Mouse (Mus musculus): ENCODE data around the gene Mybph. TPM values are rescaled to one million over a fixed set of nuclear protein-coding genes. Genes with fewer than 3 reads are reported as not detected.
A peak's percentile ranks its signal among the peaks of the same experiment; 100 is the strongest.

Gene Mybph
- polyA plus RNA-seq, 1 experiment: not detected

DNA sequence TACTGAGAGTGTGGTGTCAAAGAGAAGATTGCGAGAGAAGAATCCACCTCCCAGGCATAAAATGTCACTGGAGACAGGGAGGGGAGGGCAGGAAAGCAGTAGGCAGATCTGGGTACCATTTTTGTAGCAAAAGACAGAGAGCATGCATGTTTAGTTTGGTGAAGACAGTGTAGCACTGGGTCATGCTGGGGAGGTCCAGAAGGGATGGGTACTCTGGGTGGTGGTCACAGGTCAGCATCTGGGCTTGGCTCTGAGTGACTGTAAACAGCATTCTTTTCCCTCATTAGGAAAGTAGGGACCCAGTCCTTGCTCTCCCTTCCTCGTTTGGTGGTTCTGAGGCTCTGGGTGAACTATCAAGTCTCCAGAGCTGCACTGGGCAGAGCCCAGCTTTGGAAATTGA is 7.2 kb downstream of the Mybph start:
- TF ChIP-seq POLR2A (IDR thresholded peaks at IDR 0.05; ENCODE audit: insufficient read depth, low read depth, low read length) (no peak), CTCF (IDR thresholded peaks at IDR 0.05; ENCODE audit: insufficient read depth, low read depth, low read length) (no peak)
- no peak overlapping the region for H3K27ac ChIP-seq (ENCODE audit: insufficient read depth, low read depth, low read length)
- 64% methylated on average over 2 of the region's 2 CpGs for WGBS
- H3K4me1 ChIP-seq (ENCODE audit: control insufficient read depth, insufficient read depth, low read length): peaks cover 61% of the 10 kb centered on the region
- H3K4me3 ChIP-seq (ENCODE audit: insufficient read depth, low read depth, low read length): no peak overlapping the region

DNA sequence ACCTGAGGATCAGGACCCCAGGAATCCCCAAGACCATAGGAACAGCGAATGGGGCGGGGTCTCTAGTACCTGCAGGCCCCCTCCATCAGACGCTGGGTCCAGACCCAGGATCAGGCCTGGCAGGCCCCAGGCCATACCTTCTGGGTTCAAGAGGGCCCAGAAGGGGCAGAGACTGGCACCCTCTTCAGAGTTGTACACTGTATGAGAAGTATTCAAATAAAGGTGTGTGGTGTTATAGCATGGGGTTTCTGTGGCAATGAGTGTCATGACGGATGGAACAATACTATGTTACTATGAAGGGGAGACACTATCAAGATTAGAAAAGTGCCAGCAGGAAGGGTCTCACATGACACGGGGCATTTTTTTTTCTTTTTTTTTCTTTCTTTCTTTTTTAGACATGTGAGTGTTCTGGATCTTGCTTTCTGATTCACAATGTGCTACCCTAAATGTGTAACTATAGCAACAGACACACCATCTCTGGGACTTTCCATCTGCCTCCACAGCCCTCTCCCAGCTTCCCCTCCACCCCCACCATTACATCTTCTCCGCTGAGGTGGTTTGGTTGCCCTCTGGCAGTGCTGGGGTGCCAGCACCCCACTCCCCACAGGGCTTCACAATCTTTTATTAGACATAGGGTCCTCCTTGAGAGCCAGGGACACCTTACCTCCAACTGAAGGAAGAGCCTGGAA is 7.9 kb downstream of the Mybph start:
- H3K4me3 ChIP-seq (ENCODE audit: insufficient read depth, low read depth, low read length): no peak overlapping the region
- TF ChIP-seq CTCF (IDR thresholded peaks at IDR 0.05; ENCODE audit: insufficient read depth, low read depth, low read length) (no peak), POLR2A (IDR thresholded peaks at IDR 0.05; ENCODE audit: insufficient read depth, low read depth, low read length) (no peak)
- WGBS: 74% methylated on average over 6 of the region's 6 CpGs
- H3K27ac ChIP-seq (ENCODE audit: insufficient read depth, low read depth, low read length): no peak overlapping the region
- H3K4me1 ChIP-seq (ENCODE audit: control insufficient read depth, insufficient read depth, low read length): peaks cover 58% of the 10 kb centered on the region

DNA sequence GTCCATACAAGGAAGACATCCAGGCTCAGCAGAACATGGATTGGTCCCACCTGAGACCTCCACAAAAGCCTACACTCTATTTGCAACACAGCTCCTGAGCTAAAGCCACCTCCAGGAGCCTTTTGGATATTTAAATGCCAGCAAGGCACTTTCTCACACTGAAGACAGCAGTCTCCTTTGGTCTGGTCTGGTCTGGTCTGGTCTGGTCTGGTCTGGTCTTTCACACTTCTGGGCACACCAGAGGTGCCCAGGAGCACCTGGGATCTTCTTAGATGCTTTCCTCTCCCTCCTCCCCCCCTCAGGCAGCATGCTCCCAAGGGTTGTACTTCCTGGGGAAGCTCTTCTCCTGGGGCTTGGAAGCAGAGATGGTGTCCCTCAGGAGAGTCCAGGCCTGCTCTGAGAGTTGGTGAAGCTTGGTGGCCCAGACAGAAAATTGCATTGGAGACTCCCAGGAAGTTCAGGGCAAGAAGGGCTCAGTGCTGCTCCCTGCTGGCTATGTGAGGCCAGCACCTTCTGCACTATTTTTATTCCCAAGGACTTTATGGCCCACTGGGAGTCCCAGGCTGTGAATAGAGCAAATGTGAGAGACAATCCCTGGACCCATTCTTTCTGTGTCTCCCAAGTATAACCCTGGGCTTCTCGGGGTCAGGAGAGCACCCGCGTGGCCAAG is 8.6 kb downstream of the Mybph start:
- Histone ChIP-seq H3K27ac (ENCODE audit: insufficient read depth, low read depth, low read length) (no peak overlapping the region), H3K4me1 (ENCODE audit: control insufficient read depth, insufficient read depth, low read length) (peaks cover 54% of the 10 kb centered on the region), H3K4me3 (ENCODE audit: insufficient read depth, low read depth, low read length) (no peak overlapping the region)
- 61% methylated on average over 3 of the region's 3 CpGs for WGBS
- TF ChIP-seq CTCF (IDR thresholded peaks at IDR 0.05; ENCODE audit: insufficient read depth, low read depth, low read length) (peak; percentile 39), POLR2A (IDR thresholded peaks at IDR 0.05; ENCODE audit: insufficient read depth, low read depth, low read length) (no peak)

DNA sequence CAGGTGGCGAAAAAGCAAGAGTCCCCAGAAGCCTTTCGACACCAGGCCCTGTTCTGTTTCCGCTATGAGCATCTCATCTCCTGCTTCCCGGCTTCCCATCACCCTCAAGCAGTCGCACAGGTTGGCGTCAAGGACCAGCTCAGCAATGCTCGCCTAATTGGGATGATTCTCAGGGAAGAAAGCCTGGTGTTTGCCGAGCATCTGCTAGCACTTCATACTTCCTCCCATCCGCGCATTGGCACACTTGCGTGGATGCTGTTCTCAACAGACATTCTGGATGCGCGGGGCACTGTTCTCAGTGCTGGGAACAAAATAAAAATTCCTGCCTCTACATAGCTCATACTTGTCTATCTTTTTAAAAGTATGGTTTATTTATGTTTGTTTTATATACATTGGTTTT is 11.0 kb downstream of the Mybph start:
- H3K4me1 ChIP-seq (ENCODE audit: control insufficient read depth, insufficient read depth, low read length): peaks cover 41% of the 10 kb centered on the region
- 88% methylated on average over 13 of the region's 13 CpGs for WGBS
- H3K4me3 ChIP-seq (ENCODE audit: insufficient read depth, low read depth, low read length): no peak overlapping the region
- no peak overlapping the region for H3K27ac ChIP-seq (ENCODE audit: insufficient read depth, low read depth, low read length)
- TF ChIP-seq POLR2A (IDR thresholded peaks at IDR 0.05; ENCODE audit: insufficient read depth, low read depth, low read length) (no peak), CTCF (IDR thresholded peaks at IDR 0.05; ENCODE audit: insufficient read depth, low read depth, low read length) (no peak)

DNA sequence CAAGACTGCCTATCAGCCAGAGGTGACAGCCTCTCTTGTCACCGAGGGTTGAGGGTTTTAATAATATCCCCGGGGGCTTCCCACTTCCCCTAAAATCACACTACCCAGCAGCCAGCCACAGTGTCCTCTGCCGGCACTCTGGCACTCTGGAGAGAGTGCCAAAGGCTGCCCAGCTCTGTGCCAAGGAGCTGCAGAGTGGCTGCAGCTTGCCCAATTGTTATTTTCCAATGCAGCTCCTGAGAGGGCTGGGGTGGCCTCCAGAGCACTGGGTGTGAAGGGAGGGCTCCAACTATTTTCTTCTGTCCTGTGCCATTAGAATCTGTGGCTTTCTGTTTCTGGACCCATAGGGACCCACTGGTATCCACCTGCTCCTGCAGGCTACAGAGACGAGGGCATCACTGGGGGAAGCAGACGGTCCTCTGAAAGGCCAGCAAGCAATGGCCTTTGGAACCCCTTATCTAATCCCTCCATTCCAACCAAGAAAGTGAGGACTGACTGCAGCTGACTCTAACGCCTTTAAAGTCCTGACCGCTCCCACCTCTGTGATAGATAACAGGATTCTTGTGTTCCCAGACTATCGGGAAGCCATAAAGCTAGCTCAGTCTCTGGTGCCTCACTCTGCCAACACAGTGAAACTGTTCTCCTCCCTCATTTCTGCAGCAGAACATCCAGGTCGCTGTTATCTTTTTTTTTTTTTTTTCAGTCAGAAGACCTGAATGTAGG is 12.2 kb downstream of the Mybph start:
- 50% methylated on average over 9 of the region's 9 CpGs for WGBS
- Histone ChIP-seq H3K4me1 (ENCODE audit: control insufficient read depth, insufficient read depth, low read length) (peaks cover 34% of the 10 kb centered on the region), H3K4me3 (ENCODE audit: insufficient read depth, low read depth, low read length) (no peak overlapping the region), H3K27ac (ENCODE audit: insufficient read depth, low read depth, low read length) (no peak overlapping the region)
- TF ChIP-seq CTCF (IDR thresholded peaks at IDR 0.05; ENCODE audit: insufficient read depth, low read depth, low read length) (no peak), POLR2A (IDR thresholded peaks at IDR 0.05; ENCODE audit: insufficient read depth, low read depth, low read length) (no peak)

DNA sequence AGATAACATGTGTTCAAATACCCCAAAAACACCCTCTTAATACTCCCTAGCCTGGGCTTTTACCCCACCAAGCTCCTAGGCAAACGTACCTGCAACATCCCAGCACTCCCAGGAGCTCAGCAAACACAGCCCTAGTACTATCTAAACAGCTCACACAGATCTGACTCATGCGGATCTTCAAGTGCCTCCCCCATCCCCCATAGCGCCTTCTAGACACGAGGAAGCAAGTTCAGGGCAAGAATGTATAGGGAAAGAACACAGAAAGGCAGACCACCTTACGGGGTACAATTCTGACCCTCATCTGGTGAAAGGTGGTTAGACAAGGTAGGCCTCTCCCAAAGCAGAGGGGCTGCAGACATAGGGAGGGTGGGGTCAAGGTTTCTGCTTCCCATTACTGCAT is 12.8 kb downstream of the Mybph start:
- H3K27ac ChIP-seq (ENCODE audit: insufficient read depth, low read depth, low read length): no peak overlapping the region
- peaks cover 33% of the 10 kb centered on the region for H3K4me1 ChIP-seq (ENCODE audit: control insufficient read depth, insufficient read depth, low read length)
- TF ChIP-seq POLR2A (IDR thresholded peaks at IDR 0.05; ENCODE audit: insufficient read depth, low read depth, low read length): no peak
- TF ChIP-seq CTCF (IDR thresholded peaks at IDR 0.05; ENCODE audit: insufficient read depth, low read depth, low read length): no peak
- 36% methylated on average over 5 of the region's 5 CpGs for WGBS
- no peak overlapping the region for H3K4me3 ChIP-seq (ENCODE audit: insufficient read depth, low read depth, low read length)

DNA sequence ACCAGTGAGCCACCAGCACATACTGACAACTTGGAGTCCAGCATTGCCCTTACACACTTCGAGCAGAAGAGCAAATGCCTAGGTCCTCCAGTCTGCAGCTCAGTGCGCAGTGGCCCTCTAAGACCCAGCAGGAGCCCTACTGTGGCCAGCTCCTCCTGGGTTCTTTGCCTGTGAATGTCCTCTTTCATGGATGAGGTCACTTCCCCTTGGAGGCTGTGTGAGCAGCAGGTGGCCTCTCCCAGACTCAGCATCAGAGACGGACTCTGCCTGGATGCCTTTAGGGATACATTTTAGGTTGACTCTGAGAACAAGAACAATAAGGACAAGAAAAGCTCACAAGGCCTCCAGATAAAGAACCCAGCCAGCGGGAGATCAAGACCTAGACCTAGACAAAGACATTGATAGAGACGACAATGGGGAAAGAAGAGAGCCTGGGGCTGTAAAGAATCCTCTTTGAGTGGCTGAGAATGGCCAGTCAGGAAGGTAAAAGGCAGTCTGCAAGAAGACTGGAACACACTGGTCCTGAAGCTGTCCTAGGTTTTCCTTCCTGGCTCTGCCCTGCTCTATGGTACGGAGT is 17.0 kb downstream of the Mybph start:
- 84% methylated on average over 6 of the region's 6 CpGs for WGBS
- TF ChIP-seq CTCF (IDR thresholded peaks at IDR 0.05; ENCODE audit: insufficient read depth, low read depth, low read length) (no peak), POLR2A (IDR thresholded peaks at IDR 0.05; ENCODE audit: insufficient read depth, low read depth, low read length) (no peak)
- Histone ChIP-seq H3K27ac (ENCODE audit: insufficient read depth, low read depth, low read length) (no peak overlapping the region), H3K4me1 (ENCODE audit: control insufficient read depth, insufficient read depth, low read length) (peaks cover 37% of the 10 kb centered on the region), H3K4me3 (ENCODE audit: insufficient read depth, low read depth, low read length) (no peak overlapping the region)

DNA sequence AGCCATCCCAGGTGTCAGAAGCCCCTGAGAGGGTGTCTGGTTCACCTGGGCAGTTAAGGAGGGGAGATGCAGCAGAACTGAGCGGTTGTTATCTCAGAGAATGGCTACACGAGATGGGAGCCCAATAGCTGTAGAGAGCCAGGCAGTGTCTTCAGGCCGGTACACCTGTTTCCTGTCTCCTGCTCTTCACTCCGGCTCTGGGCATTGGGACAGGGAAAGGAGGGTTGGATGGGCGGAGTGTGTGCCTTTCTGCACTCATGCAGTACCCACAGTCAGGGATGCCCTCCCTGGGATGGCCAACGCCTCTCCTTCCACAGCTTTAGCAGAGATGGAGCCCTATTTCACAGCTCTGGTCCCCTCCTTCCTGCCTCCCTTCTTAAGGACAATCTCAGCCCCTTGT is 17.8 kb downstream of the Mybph start:
- WGBS: 85% methylated on average over 6 of the region's 6 CpGs
- H3K27ac ChIP-seq (ENCODE audit: insufficient read depth, low read depth, low read length): no peak overlapping the region

DNA sequence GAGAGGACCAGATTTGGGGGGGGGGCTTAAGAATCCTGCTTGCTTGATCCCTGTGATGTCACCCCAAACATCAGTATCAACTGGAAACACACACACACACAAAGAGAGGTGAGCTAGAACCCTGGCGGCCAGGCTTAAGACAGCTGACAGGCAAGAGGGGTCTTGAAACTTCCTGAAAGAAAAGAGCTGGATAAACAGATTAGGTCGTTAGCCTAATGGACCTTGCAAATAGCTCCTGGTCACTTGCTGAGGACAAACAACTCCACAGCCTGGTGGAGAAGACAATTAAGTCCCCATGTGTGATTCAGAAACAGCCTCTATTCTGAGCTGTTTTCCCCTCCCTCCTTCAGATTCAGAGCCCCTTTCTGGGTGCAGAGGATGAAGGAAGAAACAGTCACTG is 18.4 kb downstream of the Mybph start:
- H3K4me1 ChIP-seq (ENCODE audit: control insufficient read depth, insufficient read depth, low read length): peaks cover 34% of the 10 kb centered on the region
- no peak overlapping the region for H3K4me3 ChIP-seq (ENCODE audit: insufficient read depth, low read depth, low read length)
- TF ChIP-seq POLR2A (IDR thresholded peaks at IDR 0.05; ENCODE audit: insufficient read depth, low read depth, low read length) (no peak), CTCF (IDR thresholded peaks at IDR 0.05; ENCODE audit: insufficient read depth, low read depth, low read length) (no peak)
- no peak overlapping the region for H3K27ac ChIP-seq (ENCODE audit: insufficient read depth, low read depth, low read length)
- WGBS: 43% methylated on average over 2 of the region's 2 CpGs

More for the DNA sequence above, 17.8 kb downstream of the Mybph start:
- Histone ChIP-seq H3K4me1 (ENCODE audit: control insufficient read depth, insufficient read depth, low read length) (peaks cover 36% of the 10 kb centered on the region), H3K4me3 (ENCODE audit: insufficient read depth, low read depth, low read length) (no peak overlapping the region)
- TF ChIP-seq POLR2A (IDR thresholded peaks at IDR 0.05; ENCODE audit: insufficient read depth, low read depth, low read length) (no peak), CTCF (IDR thresholded peaks at IDR 0.05; ENCODE audit: insufficient read depth, low read depth, low read length) (no peak)

Data from olfactory bulb, adult 2 months (tissue).